Mouse (Mus musculus) frontal cortex, adult 2 months (tissue): Measurements from ENCODE around the gene A630095E13Rik. TPM values are rescaled to one million over a fixed set of nuclear protein-coding genes. Genes with fewer than 3 reads are reported as not detected.
"Not testable (repeated sequence)": the region's sequence is repeated elsewhere in the genome, so short reads cannot be mapped to it uniquely, and the experiment has no call there.

Source experiments
- DNase-seq, 2 experiments: peaks; one replicate each; pipeline ENCODE4 v3.0.0; 2022; ENCODE audit warnings: low spot score in 1 of 2; ENCODE audit errors: extremely low spot score in 1 of 2
- polyA plus RNA-seq: library from polyadenylated mRNA; depleted of rRNA; stranded (reverse); fragments of >200 nt; gene quantifications from 2 replicates; pipeline ENCODE4 v1.2.3, GENCODE M21; 2012; rRNA removed

The A630095E13Rik gene
- 0.04 TPM in 1 of 2 replicates, not detected in the other for polyA plus RNA-seq

GRCm38 (mm10) chr9:36643276-36643675 lies at the start of gene A630095E13Rik:
Gene A630095E13Rik (minus strand): TSS chr9:36643376.
- DNase-seq = not testable (repeated sequence)

GRCm38 (mm10) chr9:36692920-36693319 lies 49.7 kb upstream of the A630095E13Rik start, which contains the start of gene Acrv1:
Gene Acrv1 (plus strand): TSS chr9:36693220.
- DNase-seq = no peak

DNA sequence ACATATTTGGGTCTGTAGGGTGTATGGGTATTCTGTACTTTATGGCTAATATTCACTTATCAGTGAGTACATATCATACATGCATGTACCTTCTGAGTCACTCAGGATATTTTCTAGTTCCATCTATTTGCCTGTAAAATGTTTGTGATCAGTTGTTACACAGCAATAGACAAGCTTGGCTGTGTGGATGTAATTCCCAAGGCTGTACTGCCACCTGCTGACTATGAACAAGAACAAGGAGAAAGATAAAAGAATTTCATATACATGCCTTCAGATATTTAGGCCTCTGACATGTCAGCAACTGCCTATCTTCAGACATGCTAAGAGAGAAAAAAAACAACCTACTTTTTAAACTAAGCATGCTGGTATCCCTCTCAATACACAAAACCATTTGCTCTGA lies 44.2 kb upstream of the A630095E13Rik start:
- DNase-seq = peak in 1 of 2 experiments; percentile 58

GRCm38 (mm10) chr9:36681424-36681823 lies 38.2 kb upstream of the A630095E13Rik start:
- DNase-seq = no peak

Other genes starting within 250 kb of the A630095E13Rik start
- gene Gm7257, start 211.5 kb downstream of the A630095E13Rik start, polyA plus RNA-seq = not detected in 2 replicates
- not detected in 2 replicates for gene Gm9513, start 167.7 kb downstream of the A630095E13Rik start, polyA plus RNA-seq
- gene Gm5615, start 101.4 kb downstream of the A630095E13Rik start, polyA plus RNA-seq = not detected in 2 replicates
- gene Gm17689, start 60.7 kb downstream of the A630095E13Rik start, polyA plus RNA-seq = not detected in 2 replicates
- not detected in 2 replicates for gene Acrv1, start 49.8 kb upstream of the A630095E13Rik start, polyA plus RNA-seq
- gene Chek1, start 83.7 kb upstream of the A630095E13Rik start, polyA plus RNA-seq = 1.4 and 1.7 TPM in 2 replicates
- 38.5 and 45.8 TPM in 2 replicates for gene Stt3a, start 124.3 kb upstream of the A630095E13Rik start, polyA plus RNA-seq
- 128 and 130 TPM in 2 replicates for gene Ei24, start 154.0 kb upstream of the A630095E13Rik start, polyA plus RNA-seq
- 315 and 327 TPM in 2 replicates for gene Fez1, start 178.5 kb upstream of the A630095E13Rik start, polyA plus RNA-seq